Mouse (Mus musculus): ENCODE results near the gene Gls.

Gene Gls

DNA sequence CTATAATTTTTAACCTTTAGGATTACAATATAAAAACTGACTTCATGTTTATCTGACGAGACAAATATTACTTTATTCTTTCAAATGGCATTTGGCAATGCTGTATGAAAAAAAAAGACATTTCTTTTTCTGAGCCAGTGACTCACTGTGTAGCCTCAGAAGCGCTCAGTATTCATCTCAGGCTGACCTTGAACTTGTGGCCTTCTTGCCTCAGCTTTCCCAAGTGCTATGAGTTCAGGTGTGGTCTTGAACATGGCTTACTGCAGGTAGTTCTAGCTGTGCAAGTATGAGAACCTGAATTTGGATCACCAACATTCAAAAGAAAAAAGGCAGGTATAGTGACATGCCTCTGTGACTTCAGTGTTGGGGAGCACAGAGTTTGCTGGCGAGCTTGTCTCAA is 112.0 kb downstream of the Gls start:
- DNase-seq (ENCODE audit: low spot score) = no peak

DNA sequence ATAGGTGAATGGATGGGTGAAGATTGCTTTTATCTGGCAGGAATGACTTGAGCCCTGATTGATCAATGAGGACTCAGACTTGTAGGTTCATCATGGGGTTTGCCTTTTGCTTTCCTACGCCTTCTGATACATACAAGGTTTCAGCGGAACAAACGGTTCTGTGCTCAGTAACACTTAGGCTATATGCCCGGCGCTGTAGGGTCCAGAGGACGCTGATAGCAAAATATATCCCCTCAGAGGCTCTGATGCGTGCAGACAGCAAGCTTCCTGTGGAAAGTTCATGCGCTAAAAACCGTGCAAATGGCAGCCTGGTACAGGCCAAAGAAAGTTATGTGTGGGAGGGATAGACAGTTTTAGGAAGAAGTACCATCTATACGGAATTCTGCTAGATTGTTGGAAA is 112.8 kb downstream of the Gls start:
- DNase-seq (ENCODE audit: low spot score) = no peak

DNA sequence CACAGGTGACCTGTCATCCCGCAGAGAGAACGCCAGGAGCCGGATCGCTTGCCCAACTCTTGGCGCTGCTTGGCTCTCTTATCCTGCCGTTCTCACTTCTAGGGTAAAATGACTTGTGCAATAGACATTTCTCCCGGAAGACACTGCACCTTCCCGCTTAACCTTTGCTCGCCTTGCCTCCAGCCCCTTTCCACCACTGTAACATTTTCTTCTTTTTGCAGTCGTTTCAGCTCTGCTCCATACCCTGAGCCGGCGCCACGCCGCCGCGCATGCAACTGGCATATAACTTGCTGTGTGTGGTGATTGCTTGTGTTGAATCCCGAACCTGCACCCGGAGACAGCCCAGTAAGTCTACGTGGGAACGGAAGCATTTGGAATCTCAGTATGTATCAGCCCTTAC is 113.3 kb downstream of the Gls start:
- no peak for DNase-seq (ENCODE audit: low spot score)

DNA sequence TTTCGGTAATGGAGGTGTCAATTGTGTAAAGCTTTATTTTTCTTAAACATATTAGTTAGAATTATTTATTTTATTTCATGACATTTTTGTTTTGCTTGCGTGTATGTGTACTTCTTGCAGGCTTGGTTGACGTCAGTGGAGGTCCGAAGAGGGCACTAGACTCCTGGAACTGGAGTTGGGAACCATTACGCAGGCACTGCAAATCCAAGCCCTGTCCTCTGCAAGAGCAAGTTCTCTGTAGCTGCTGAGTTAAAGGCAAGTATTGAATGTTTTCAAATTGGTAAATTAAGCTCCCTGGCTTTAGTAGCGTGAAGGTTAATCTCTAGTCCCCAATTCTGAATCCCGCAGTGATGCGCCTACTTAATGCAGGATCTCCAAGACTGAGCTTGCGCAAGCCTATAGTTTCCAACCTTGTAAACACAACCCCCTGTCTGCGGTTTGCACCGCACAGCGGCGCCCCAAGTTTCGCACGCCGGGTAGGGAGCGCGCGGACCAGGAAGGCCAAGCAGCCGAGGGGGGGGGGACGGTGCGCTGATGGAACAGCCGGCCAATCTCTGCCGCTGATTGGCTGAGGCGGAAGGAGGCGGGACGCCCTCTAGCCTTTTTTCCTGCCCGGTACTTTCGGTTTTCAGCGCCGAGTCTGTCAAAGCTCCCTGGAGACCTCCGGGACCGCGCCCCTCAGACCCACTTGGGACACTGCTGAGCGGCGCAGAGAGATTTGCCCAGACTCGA is 114.0 kb downstream of the Gls start, which contains the start of gene Stat1:
Gene Stat1, plus strand, starts transcription at position 581 of the 732 bp plus-strand sequence.
- DNase-seq (ENCODE audit: low spot score) = peak; percentile 56

DNA sequence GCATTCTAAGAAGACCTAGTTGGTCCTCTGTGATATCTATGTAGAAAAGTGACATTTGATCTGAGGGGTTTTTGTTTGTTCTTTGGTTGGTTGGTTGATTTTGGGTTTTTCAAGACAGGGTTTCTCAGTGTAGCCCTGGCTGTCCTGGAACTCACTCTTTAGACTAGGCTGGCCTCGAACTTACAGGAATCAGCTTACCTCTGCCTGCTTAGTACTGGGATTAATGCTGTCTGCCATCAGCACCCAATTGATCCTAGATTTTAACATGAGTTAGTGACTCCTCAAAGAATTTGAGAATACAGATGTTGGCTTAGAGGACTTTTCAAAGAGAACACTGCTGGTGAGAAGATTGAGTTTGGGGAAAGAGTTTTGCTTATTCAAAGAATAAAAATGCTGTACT is 115.3 kb downstream of the Gls start:
- DNase-seq (ENCODE audit: low spot score) = no peak

DNA sequence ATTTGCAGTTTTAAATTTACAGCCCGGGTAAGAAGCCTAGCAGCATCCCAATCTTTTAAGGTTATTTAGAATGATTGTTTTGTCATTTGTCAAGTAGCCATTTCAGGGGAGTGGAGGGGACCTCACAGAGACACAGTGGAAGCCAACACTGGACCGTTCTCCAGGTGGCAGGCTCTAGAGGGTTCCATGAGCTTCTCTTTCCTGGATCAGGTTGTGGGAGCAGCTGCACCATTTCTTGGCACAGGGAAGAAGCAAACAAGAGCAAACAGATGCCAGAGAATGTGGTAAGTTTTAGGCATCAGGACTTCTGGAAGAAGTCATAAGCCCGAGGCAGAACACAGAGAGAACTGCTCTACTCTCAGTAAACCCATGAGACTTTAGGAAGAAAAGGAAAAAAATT is 116.6 kb downstream of the Gls start:
- DNase-seq (ENCODE audit: low spot score) = no peak

DNA sequence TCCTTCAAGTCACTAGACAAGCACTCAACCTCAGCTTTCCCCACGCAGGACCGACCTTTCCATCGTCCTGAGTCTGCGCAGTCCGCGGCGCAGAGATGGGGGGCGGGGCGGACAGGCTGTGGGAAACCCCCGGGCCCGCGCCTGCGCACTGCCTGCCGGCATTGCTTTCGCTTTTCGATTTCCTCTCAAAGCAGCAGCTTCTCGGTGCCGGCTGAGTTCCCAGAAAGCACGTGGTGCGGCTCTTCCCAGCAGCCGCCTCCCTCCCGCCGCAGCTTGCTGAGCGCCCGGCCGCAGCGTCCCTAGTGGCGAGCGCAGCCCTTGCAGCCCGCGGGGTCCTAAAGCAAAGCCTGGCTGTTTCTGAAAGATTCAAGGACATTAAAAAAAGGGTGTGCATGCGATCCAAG is 119.4 kb downstream of the Gls start:
- peak; percentile 96 for DNase-seq (ENCODE audit: low spot score)
